Comparison of ENCODE assay signal across 8 mouse cellular contexts in genomic region chr4:146491993-146492392, GRCm38 (mm10). TPM values are rescaled to one million over a fixed set of nuclear protein-coding genes. Genes with fewer than 3 reads are reported as not detected.
DNase-seq lines count a peak whose midpoint lies in the region; ATAC-seq and TF ChIP-seq lines count a peak whose summit lies in the region.
"Not testable (repeated sequence)": the region's sequence is repeated elsewhere in the genome, so short reads cannot be mapped to it uniquely, and the experiment has no call there.
"Had no signal": no experiment of that assay in that cellular context is flagged by ENCODE, and none has a peak within 500 bp of the region (broad histone marks: within the 10 kb centered on the region; RNA-seq: fewer than 3 reads in every experiment).

No protein-coding gene starts in this region.

- H3K4me1 ChIP-seq in embryonic facial prominence, embryonic 15.5 days; heart, embryonic 11.5 days (ENCODE audit: control insufficient read depth, insufficient read depth, low read length); hindbrain, embryonic 13.5 days (replicated peaks); intestine, postnatal 0 days (replicated peaks; ENCODE audit: control insufficient read depth, insufficient read depth, low read length); lung, postnatal 0 days (ENCODE audit: insufficient read depth, low read depth, low read length); midbrain, embryonic 13.5 days (replicated peaks): not testable (repeated sequence)

- WGBS in embryonic facial prominence, embryonic 15.5 days: 78% methylated on average over 1 of the region's 1 CpGs
- WGBS in heart, embryonic 11.5 days (ENCODE audit: insufficient replicate concordance): 69% methylated on average over 1 of the region's 1 CpGs
- 85% methylated on average over 1 of the region's 1 CpGs for WGBS in hindbrain, embryonic 13.5 days
- WGBS in intestine, postnatal 0 days: 79% methylated on average over 1 of the region's 1 CpGs
- WGBS in lung, postnatal 0 days: 67% methylated on average over 1 of the region's 1 CpGs
- WGBS in midbrain, embryonic 13.5 days: 81% methylated on average over 1 of the region's 1 CpGs

- TF ChIP-seq CTCF in intestine, postnatal 0 days (IDR thresholded peaks at IDR 0.05; ENCODE audit: low read depth); lung, postnatal 0 days (IDR thresholded peaks at IDR 0.05): not testable (repeated sequence)

- not testable (repeated sequence) for H3K27me3 ChIP-seq in embryonic facial prominence, embryonic 15.5 days; heart, embryonic 11.5 days (ENCODE audit: control insufficient read depth, insufficient read depth, low read length); hindbrain, embryonic 13.5 days; intestine, postnatal 0 days (replicated peaks; ENCODE audit: control insufficient read depth, insufficient read depth, low read length); lung, postnatal 0 days (replicated peaks; ENCODE audit: insufficient read depth, low read length); midbrain, embryonic 13.5 days

- H3K4me2 ChIP-seq in embryonic facial prominence, embryonic 15.5 days (replicated peaks); heart, embryonic 11.5 days; hindbrain, embryonic 13.5 days; intestine, postnatal 0 days (replicated peaks; ENCODE audit: low read depth); lung, postnatal 0 days (replicated peaks; ENCODE audit: low read depth, low read length); midbrain, embryonic 13.5 days (replicated peaks): not testable (repeated sequence)

- not testable (repeated sequence) for TF ChIP-seq EP300 in lung, postnatal 0 days (IDR thresholded peaks at IDR 0.05)

- H3K4me3 ChIP-seq in embryonic facial prominence, embryonic 15.5 days (replicated peaks); heart, embryonic 11.5 days (ENCODE audit: low read depth, low read length); hindbrain, embryonic 13.5 days; intestine, postnatal 0 days (ENCODE audit: low read depth, low read length); lung, postnatal 0 days (ENCODE audit: low read depth, low read length); midbrain, embryonic 13.5 days (replicated peaks): not testable (repeated sequence)

- not testable (repeated sequence) for H3K9ac ChIP-seq in embryonic facial prominence, embryonic 15.5 days; heart, embryonic 11.5 days (ENCODE audit: low read depth, low read length); hindbrain, embryonic 13.5 days; intestine, postnatal 0 days (ENCODE audit: low read depth, low read length); lung, postnatal 0 days (replicated peaks; ENCODE audit: low read depth); midbrain, embryonic 13.5 days (replicated peaks)

- not testable (repeated sequence) for H3K36me3 ChIP-seq in embryonic facial prominence, embryonic 15.5 days; heart, embryonic 11.5 days (ENCODE audit: control insufficient read depth, insufficient read depth, low read length); hindbrain, embryonic 13.5 days; intestine, postnatal 0 days (ENCODE audit: control insufficient read depth, insufficient read depth); lung, postnatal 0 days (ENCODE audit: insufficient read depth, low read length); midbrain, embryonic 13.5 days

- DNase-seq in lung, postnatal 0 days (ENCODE audit: low spot score): not testable (repeated sequence)

- ATAC-seq in embryonic facial prominence, embryonic 15.5 days (ENCODE audit: insufficient number of reproducible peaks, low FRiP score, low TSS enrichment, low read depth): 0 out of 2 replicates have a peak, but pooled peaks have one; percentile 31
- 0 out of 2 replicates have a peak, but pooled peaks have one; percentile 20 for ATAC-seq in heart, embryonic 11.5 days (replicated peaks; ENCODE audit: insufficient number of reproducible peaks, low FRiP score, low TSS enrichment)
- ATAC-seq in hindbrain, embryonic 13.5 days (ENCODE audit: low FRiP score): 0 out of 2 replicates have a peak, but pooled peaks have one; percentile 3
- ATAC-seq in intestine, postnatal 0 days: 0 out of 2 replicates have a peak, but pooled peaks have one; percentile 26
- peak; percentile 22; the same call in 1 of the 2 replicates for ATAC-seq in lung, postnatal 0 days
- peak; percentile 53; the same call in 1 of the 2 replicates for ATAC-seq in midbrain, embryonic 13.5 days
- 0 out of 2 replicates have a peak, but pooled peaks have one; percentile 28 for ATAC-seq in neutrophil, adult 5-6 weeks (ENCODE audit: extremely low read depth, insufficient number of reproducible peaks, low FRiP score, poor library complexity, severe bottlenecking)

- peaks cover 42% of the 10 kb centered on the region for H3K9me3 ChIP-seq in embryonic facial prominence, embryonic 15.5 days (replicated peaks)
- H3K9me3 ChIP-seq in heart, embryonic 11.5 days (replicated peaks; ENCODE audit: control insufficient read depth, low read length): peaks cover 38% of the 10 kb centered on the region
- peaks cover 61% of the 10 kb centered on the region for H3K9me3 ChIP-seq in hindbrain, embryonic 13.5 days
- peaks cover 41% of the 10 kb centered on the region for H3K9me3 ChIP-seq in intestine, postnatal 0 days (ENCODE audit: control insufficient read depth)
- peaks cover 31% of the 10 kb centered on the region for H3K9me3 ChIP-seq in lung, postnatal 0 days (ENCODE audit: low read length)
- peaks cover 53% of the 10 kb centered on the region for H3K9me3 ChIP-seq in midbrain, embryonic 13.5 days

- not testable (repeated sequence) for H3K27ac ChIP-seq in embryonic facial prominence, embryonic 15.5 days (replicated peaks); heart, embryonic 11.5 days (ENCODE audit: low read depth, low read length); hindbrain, embryonic 13.5 days; intestine, postnatal 0 days (ENCODE audit: low read depth, low read length); lung, postnatal 0 days (ENCODE audit: low read length); midbrain, embryonic 13.5 days

RNA-seq across cellular contexts. Expression of gene Zfp981, which starts 9.8 kb away (rescaled TPM):
- 0.05 TPM in 1 of 2 replicates, not detected in the other for polyA plus RNA-seq in embryonic facial prominence, embryonic 15.5 days (2015; fragmentation: Nextera tagmentation; extraction: Ambion mirVana)
- 0.14 TPM in 1 of 2 replicates, not detected in the other for polyA plus RNA-seq in heart, embryonic 11.5 days (2014; fragmentation: Nextera tagmentation; extraction: Ambion mirVana)
- polyA plus RNA-seq in hindbrain, embryonic 13.5 days (2015; fragmentation: Nextera tagmentation; extraction: Ambion mirVana): 0.13 TPM in 2 replicates
- not detected in 2 replicates for polyA plus RNA-seq in intestine, postnatal 0 days (2015; fragmentation: Nextera tagmentation; extraction: Ambion mirVana)
- not detected in 2 replicates for polyA plus RNA-seq in lung, postnatal 0 days (2015; fragmentation: Nextera tagmentation; extraction: Ambion mirVana)
- 0.09 TPM in 1 of 2 replicates, not detected in the other for polyA plus RNA-seq in midbrain, embryonic 13.5 days (2015; fragmentation: Nextera tagmentation; extraction: Ambion mirVana)
- not detected in 2 replicates for total RNA-seq in neutrophil, adult 5-6 weeks (2017)
- total RNA-seq: hematopoietic stem cell, adult 5-6 weeks had no signal

RNA-seq across cellular contexts. Expression of gene Zfp992, which starts 43.2 kb away (rescaled TPM):
- 1.8 and 2.3 TPM in 2 replicates for polyA plus RNA-seq in embryonic facial prominence, embryonic 15.5 days (2015; fragmentation: Nextera tagmentation; extraction: Ambion mirVana)
- polyA plus RNA-seq in heart, embryonic 11.5 days (2014; fragmentation: Nextera tagmentation; extraction: Ambion mirVana): 4.5 and 6.0 TPM in 2 replicates
- 2.4 and 2.6 TPM in 2 replicates for polyA plus RNA-seq in hindbrain, embryonic 13.5 days (2015; fragmentation: Nextera tagmentation; extraction: Ambion mirVana)
- polyA plus RNA-seq in intestine, postnatal 0 days (2015; fragmentation: Nextera tagmentation; extraction: Ambion mirVana): 4.3 and 4.8 TPM in 2 replicates
- polyA plus RNA-seq in lung, postnatal 0 days (2015; fragmentation: Nextera tagmentation; extraction: Ambion mirVana): 0.84 and 1.1 TPM in 2 replicates
- 1.9 and 2.0 TPM in 2 replicates for polyA plus RNA-seq in midbrain, embryonic 13.5 days (2015; fragmentation: Nextera tagmentation; extraction: Ambion mirVana)
- total RNA-seq in neutrophil, adult 5-6 weeks (2017): 2.2 and 4.7 TPM in 2 replicates

Comparison
In these comparisons a context has a peak if more than half of its experiments do, and no peak if none do; other contexts are left out.
1. ATAC-seq: peak in every context shown above with its lines; median percentile 53 in midbrain, embryonic 13.5 days; 31 in embryonic facial prominence, embryonic 15.5 days; 28 in neutrophil, adult 5-6 weeks; 26 in intestine, postnatal 0 days; 22 in lung, postnatal 0 days; 20 in heart, embryonic 11.5 days; 3 in hindbrain, embryonic 13.5 days.